Mouse (Mus musculus) forebrain, postnatal 0 days (tissue): ENCODE data around the gene Nkiras2. TPM values are rescaled to one million over a fixed set of nuclear protein-coding genes. Genes with fewer than 3 reads are reported as not detected.

ENCODE experiments used
- ATAC-seq: fragments of 200-750 bp; cut with Nextera tagmentation; 2 replicates; pipeline ENCODE4 v1.8.0; 2017; ENCODE audit warnings: mild to moderate bottlenecking, moderate library complexity
- DNase-seq: peaks from one replicate; pipeline ENCODE4 v3.0.0-alpha.2; 2015
- H3K27ac ChIP-seq: fragments of 300-500 bp; sonication (generic); 2 replicates; pipeline ENCODE4 v1.5.1; 2014; ENCODE audit warnings: low read depth, mild to moderate bottlenecking, antibody characterized with exemption, low read length, moderate library complexity, mixed read lengths
- H3K27me3 ChIP-seq: fragments of 300-500 bp; sonication (generic); 2 replicates; pipeline ENCODE4 v1.6.1; 2014; ENCODE audit warnings: mild to moderate bottlenecking, low read length, mixed read lengths; ENCODE audit not compliant: insufficient read depth
- H3K36me3 ChIP-seq: fragments of 300-500 bp; sonication (generic); 2 replicates; pipeline ENCODE4 v1.6.1; 2014; ENCODE audit warnings: mild to moderate bottlenecking, moderate library complexity; ENCODE audit not compliant: insufficient read depth
- H3K4me1 ChIP-seq: fragments of 300-500 bp; sonication (generic); 2 replicates; pipeline ENCODE4 v1.6.1; 2014; ENCODE audit warnings: antibody characterized with exemption; ENCODE audit not compliant: insufficient read depth
- H3K4me2 ChIP-seq: fragments of 300-500 bp; sonication (generic); 2 replicates; pipeline ENCODE4 v1.6.1; 2014; ENCODE audit warnings: low read depth, mild to moderate bottlenecking, moderate library complexity
- H3K4me3 ChIP-seq: fragments of 300-500 bp; sonication (generic); 2 replicates; pipeline ENCODE4 v1.5.1; 2014; ENCODE audit warnings: low read depth, low read length, mixed read lengths
- H3K9ac ChIP-seq: fragments of 300-500 bp; sonication (generic); 2 replicates; pipeline ENCODE4 v1.6.1; 2014; ENCODE audit warnings: mild to moderate bottlenecking
- H3K9me3 ChIP-seq: fragments of 300-500 bp; sonication (generic); 2 replicates; pipeline ENCODE4 v1.6.1; 2016; ENCODE audit warnings: low read length
- CTCF ChIP-seq: sonication (generic); IDR thresholded peaks from 2 replicates; pipeline ENCODE4 v1.5.1; 2016; ENCODE audit warnings: antibody characterized with exemption, control low read depth, low read depth
- WGBS: fragments of 180-500 bp; shearing (Covaris S2); extraction: QIAGEN DNeasy Blood & Tissue Kit; methylation state at CpG from one replicate; pipeline ENCODE4 v1.1.7; 2014; 5-methylcytosine and 5-hydroxymethylcytosine counted together
- polyA plus RNA-seq: library from polyadenylated mRNA; unstranded; fragments of >200 nt; fragmentation: Nextera tagmentation; extraction: Ambion mirVana; gene quantifications from 2 replicates; pipeline ENCODE4 v1.2.1, GENCODE M21; 2015
- total RNA-seq: library from RNA; depleted of rRNA; stranded (reverse); fragments of >200 nt; gene quantifications from 2 replicates; pipeline ENCODE4 v1.2.3, GENCODE M21; 2014

Gene Nkiras2
- total and polyA plus RNA-seq, 2 experiments from 2014 or later = 81.1 to 100 TPM

- Histone ChIP-seq H3K27ac (no peak overlapping the region), H3K4me1 (no peaks in the 10 kb centered on the region), H3K36me3 (peaks cover 75% of the 10 kb centered on the region), H3K27me3 (no peaks in the 10 kb centered on the region), H3K4me2 (no peak overlapping the region), H3K4me3 (no peak overlapping the region), H3K9me3 (no peaks in the 10 kb centered on the region), H3K9ac (no peak overlapping the region)
- no peak for TF ChIP-seq CTCF
- WGBS = 93% methylated on average over 4 of the region's 4 CpGs
- ATAC-seq = no peak
- DNase-seq = no peak
These were observed 21.0 kb upstream of the Nkiras2 start for GRCm38 (mm10) chr11:100598074-100598473.

DNA sequence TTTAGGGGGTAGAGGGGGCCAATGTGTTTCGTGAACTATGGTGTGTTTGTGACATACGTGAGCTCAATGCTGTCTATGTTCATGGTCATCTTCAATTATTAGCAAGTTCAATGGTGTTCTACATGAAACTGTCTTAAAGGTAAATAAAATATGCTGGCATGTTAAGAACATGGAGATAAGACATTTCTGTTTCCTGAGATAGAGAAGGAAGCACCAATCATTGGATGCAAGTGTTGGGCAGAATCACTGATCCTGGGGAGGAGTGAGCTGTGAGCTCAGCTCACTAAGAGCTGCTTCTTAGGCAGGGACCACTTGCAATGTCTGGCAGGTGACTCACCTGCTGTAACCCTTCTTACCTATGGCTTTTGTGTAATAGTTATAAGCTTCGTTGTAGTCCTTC lies 17.7 kb upstream of the Nkiras2 start:
- Histone ChIP-seq H3K27ac (no peak overlapping the region), H3K27me3 (no peaks in the 10 kb centered on the region), H3K4me1 (peaks cover 5% of the 10 kb centered on the region; the same call in 1 of the 2 replicates), H3K9me3 (no peaks in the 10 kb centered on the region), H3K4me3 (no peak overlapping the region), H3K9ac (no peak overlapping the region), H3K36me3 (peaks cover 43% of the 10 kb centered on the region), H3K4me2 (no peak overlapping the region)
- no peak for TF ChIP-seq CTCF
- DNase-seq = no peak
- 94% methylated on average over 3 of the region's 3 CpGs for WGBS
- no peak for ATAC-seq

DNA sequence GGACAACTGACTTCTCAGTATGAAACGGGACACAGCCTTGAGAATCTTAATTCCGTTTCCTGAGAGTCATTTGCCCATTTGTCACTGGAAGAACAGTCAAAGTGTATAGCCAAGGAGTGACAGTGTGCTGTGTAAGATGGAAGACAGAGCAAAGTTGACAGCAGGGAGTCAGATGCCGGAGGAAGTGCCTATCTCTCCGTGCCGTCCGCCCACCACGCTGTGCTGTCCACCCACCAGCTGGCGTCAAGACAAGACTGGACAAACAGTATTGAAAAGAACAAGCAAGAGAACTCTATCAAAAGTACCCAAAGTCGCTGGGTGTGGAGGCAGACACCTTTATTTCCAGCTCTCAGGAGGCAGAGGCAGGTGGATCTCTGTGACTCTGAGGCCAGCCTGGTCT lies 15.9 kb upstream of the Nkiras2 start:
- Histone ChIP-seq H3K9me3 (no peaks in the 10 kb centered on the region), H3K36me3 (peaks cover 25% of the 10 kb centered on the region), H3K27ac (no peak overlapping the region), H3K9ac (no peak overlapping the region), H3K27me3 (no peaks in the 10 kb centered on the region), H3K4me3 (no peak overlapping the region), H3K4me2 (no peak overlapping the region), H3K4me1 (peaks cover 5% of the 10 kb centered on the region; the same call in 1 of the 2 replicates)
- no peak for TF ChIP-seq CTCF
- 92% methylated on average over 9 of the region's 9 CpGs for WGBS
- ATAC-seq (no peak), DNase-seq (no peak)

DNA sequence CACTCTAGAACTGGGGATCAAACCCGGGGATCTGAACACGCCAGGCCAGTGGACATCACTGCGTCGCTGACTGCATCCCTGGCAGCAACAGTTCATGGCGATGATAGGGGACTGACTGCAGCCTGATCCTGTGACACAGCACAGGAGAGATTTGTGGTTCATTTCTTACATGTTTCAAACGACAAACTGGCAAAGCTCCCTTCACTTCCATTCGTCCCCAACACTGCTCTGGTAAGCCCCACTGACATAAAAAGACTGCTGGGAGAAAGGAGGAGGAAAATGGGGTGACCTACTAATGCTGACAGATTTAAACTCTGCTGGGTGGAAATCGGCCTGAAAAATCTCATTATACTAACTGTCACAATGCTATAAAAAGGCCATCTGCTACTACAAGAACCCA lies 15.2 kb upstream of the Nkiras2 start:
- ATAC-seq = no peak
- H3K9ac ChIP-seq = no peak overlapping the region
- WGBS = 69% methylated on average over 8 of the region's 8 CpGs

DNA sequence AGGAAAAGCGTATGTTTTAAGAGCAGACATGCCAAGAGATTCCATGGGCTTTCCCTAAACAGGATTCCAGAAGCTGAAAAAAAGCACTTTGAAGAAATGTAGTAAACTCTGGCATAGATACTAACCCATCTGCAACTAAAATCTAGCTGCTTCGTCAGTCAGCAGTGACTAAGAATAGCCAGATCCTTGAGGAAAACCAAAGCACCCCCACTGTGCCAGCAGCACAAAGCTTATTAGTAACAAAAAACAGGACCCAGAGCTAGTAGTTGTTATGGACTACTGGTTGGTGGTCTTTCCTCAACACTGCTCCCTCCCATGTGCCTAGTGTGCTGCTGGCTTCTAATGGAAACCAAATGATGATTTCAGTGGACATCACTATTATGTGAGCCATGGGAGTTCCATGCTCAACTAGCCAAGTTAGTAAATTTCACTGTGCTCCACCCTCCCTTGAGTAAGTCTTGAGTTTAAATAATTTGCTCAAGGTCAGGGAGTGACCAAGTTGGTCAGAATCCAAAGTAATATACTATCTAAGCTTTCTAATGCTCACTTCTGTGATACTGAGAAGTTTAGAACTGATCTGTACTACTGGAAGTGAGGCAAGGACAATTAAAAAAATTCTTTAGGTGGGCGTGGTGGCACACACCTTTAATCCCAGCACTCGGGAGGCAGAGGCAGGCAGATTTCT lies 14.6 kb upstream of the Nkiras2 start:
- Histone ChIP-seq H3K27me3 (no peaks in the 10 kb centered on the region), H3K27ac (peak overlapping the region; percentile 40), H3K4me3 (no peak overlapping the region), H3K4me2 (no peak overlapping the region), H3K4me1 (peaks cover 5% of the 10 kb centered on the region; the same call in 1 of the 2 replicates), H3K9ac (no peak overlapping the region), H3K9me3 (no peaks in the 10 kb centered on the region), H3K36me3 (peaks cover 12% of the 10 kb centered on the region)
- no peak for TF ChIP-seq CTCF
- ATAC-seq (peak; percentile 45; the same call in 1 of the 2 replicates), DNase-seq (peak; percentile 56)
- WGBS = 68% methylated on average over 4 of the region's 4 CpGs

More for the DNA sequence above, 15.2 kb upstream of the Nkiras2 start:
- no peak overlapping the region for H3K27ac ChIP-seq
- peaks cover 5% of the 10 kb centered on the region; the same call in 1 of the 2 replicates for H3K4me1 ChIP-seq
- H3K9me3 ChIP-seq = no peaks in the 10 kb centered on the region
- H3K36me3 ChIP-seq = peaks cover 18% of the 10 kb centered on the region
- H3K4me3 ChIP-seq = no peak overlapping the region
- no peak for DNase-seq
- TF ChIP-seq CTCF = no peak
- no peak overlapping the region for H3K4me2 ChIP-seq
- H3K27me3 ChIP-seq = no peaks in the 10 kb centered on the region

DNA sequence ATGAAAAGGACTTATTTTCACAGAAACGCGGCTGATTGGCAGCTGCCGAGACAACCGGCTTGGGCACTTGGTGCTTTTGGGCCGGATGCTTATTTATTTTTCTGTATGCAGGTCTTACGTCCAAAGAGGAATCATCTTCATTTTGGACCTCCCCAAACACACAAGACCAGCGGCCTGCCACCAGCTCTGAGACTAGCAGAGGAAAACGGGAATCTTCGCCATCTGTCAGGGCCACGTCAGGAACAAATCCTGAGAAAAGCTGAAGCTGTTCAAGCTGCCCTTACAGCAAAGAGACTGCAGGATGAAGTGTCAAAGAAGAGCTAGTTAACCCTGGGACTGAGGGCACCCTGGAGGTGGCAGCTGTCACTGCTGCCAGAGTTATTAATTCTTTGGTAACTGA lies 13.6 kb upstream of the Nkiras2 start:
- H3K4me3 ChIP-seq = no peak overlapping the region
- DNase-seq (no peak), ATAC-seq (no peak)
- 74% methylated on average over 10 of the region's 10 CpGs for WGBS
- H3K27me3 ChIP-seq = no peaks in the 10 kb centered on the region
- H3K27ac ChIP-seq = no peak overlapping the region
- no peak overlapping the region for H3K4me2 ChIP-seq
- no peak overlapping the region for H3K9ac ChIP-seq
- H3K9me3 ChIP-seq = no peaks in the 10 kb centered on the region
- peak; percentile 11; the same call in 1 of the 2 replicates for TF ChIP-seq CTCF
- peaks cover 5% of the 10 kb centered on the region; the same call in 1 of the 2 replicates for H3K4me1 ChIP-seq
- peaks cover 7% of the 10 kb centered on the region for H3K36me3 ChIP-seq

DNA sequence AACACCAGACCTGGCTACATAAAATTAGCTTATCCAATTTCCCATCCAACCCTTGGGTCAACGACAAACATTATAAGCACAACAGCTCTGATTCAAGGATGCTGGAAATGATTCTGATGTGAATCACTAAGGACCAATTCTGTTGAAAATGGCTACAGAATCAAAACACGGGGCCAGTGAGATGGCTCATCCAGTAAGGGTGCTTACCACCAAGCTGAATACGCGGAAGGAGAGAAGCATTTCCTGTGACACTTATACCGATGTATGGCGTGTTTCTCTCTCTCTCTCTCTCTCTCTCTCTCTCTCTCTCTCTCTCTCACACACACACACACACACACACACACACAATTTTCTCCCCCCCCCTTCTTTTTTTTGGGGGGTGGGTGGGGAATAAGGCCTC lies 11.9 kb upstream of the Nkiras2 start:
- Histone ChIP-seq H3K27me3 (no peaks in the 10 kb centered on the region), H3K36me3 (no peaks in the 10 kb centered on the region), H3K9me3 (no peaks in the 10 kb centered on the region), H3K4me1 (peaks cover 5% of the 10 kb centered on the region; the same call in 1 of the 2 replicates), H3K4me3 (no peak overlapping the region), H3K27ac (no peak overlapping the region), H3K9ac (no peak overlapping the region), H3K4me2 (no peak overlapping the region)
- ATAC-seq (no peak), DNase-seq (no peak)
- WGBS = 92% methylated on average over 6 of the region's 6 CpGs
- no peak for TF ChIP-seq CTCF
